Mouse (Mus musculus) v-Abl transformed pro-B cells (cell line): ENCODE measurements around the gene Eya2.
"Not testable (repeated sequence)": the region's sequence is repeated elsewhere in the genome, so short reads cannot be mapped to it uniquely, and the experiment has no call there.

ENCODE experiments used
- in situ Hi-C, 2 experiments: fragments of 400-800 bp; cut with MboI; formaldehyde crosslinking; loops; one replicate each; pipeline ENCODE4 v1.15.1; 2025; ENCODE audit not compliant: unreplicated experiment in 2 of 2

The Eya2 gene

GRCm38 (mm10) chr2:165594907-165595675, at the start of gene Eya2:
Gene Eya2, plus strand, starts transcription at chr2:165595032.
- in situ Hi-C loops = no loop called here

GRCm38 (mm10) chr2:165545687-165546086, 49.1 kb upstream of the Eya2 start:
- in situ Hi-C loops = loop anchor here (25.0 kb wide), 2 partner anchors 167 to 542 kb away; no protein-coding TSS in a partner anchor

GRCm38 (mm10) chr2:165546341-165546740, 48.5 kb upstream of the Eya2 start:
- in situ Hi-C loops = loop anchor here (25.0 kb wide), 2 partner anchors 166 to 541 kb away; no protein-coding TSS in a partner anchor

- in situ Hi-C loops = loop anchor here (25.0 kb wide), 2 partner anchors 165 to 540 kb away; no protein-coding TSS in a partner anchor
Observed at GRCm38 (mm10) chr2:165547410-165547809, 47.4 kb upstream of the Eya2 start.

GRCm38 (mm10) chr2:165548627-165549026, 46.2 kb upstream of the Eya2 start:
- in situ Hi-C loops = loop anchor here (25.0 kb wide), 2 partner anchors 164 to 539 kb away; no protein-coding TSS in a partner anchor

- in situ Hi-C loops = not testable (repeated sequence)
Observed at GRCm38 (mm10) chr2:165550410-165550809, 44.4 kb upstream of the Eya2 start.

- in situ Hi-C loops = no loop called here
Observed at GRCm38 (mm10) chr2:165554066-165554465, 40.8 kb upstream of the Eya2 start.

GRCm38 (mm10) chr2:165557278-165557677, 37.6 kb upstream of the Eya2 start:
- in situ Hi-C loops = no loop called here

GRCm38 (mm10) chr2:165558916-165559315, 35.9 kb upstream of the Eya2 start:
- in situ Hi-C loops = no loop called here

GRCm38 (mm10) chr2:165559506-165560235, 35.2 kb upstream of the Eya2 start:
- in situ Hi-C loops = no loop called here

GRCm38 (mm10) chr2:165561861-165562260, 33.0 kb upstream of the Eya2 start:
- in situ Hi-C loops = no loop called here

- in situ Hi-C loops = no loop called here
Observed at GRCm38 (mm10) chr2:165563298-165564058, 31.4 kb upstream of the Eya2 start.

GRCm38 (mm10) chr2:165564101-165564500, 30.7 kb upstream of the Eya2 start:
- in situ Hi-C loops = no loop called here

- in situ Hi-C loops = no loop called here
Observed at GRCm38 (mm10) chr2:165564620-165565019, 30.2 kb upstream of the Eya2 start.

GRCm38 (mm10) chr2:165566898-165567297, 27.9 kb upstream of the Eya2 start:
- in situ Hi-C loops = no loop called here

GRCm38 (mm10) chr2:165567820-165568219, 27.0 kb upstream of the Eya2 start:
- in situ Hi-C loops = no loop called here

GRCm38 (mm10) chr2:165568911-165569310, 25.9 kb upstream of the Eya2 start:
- in situ Hi-C loops = no loop called here

GRCm38 (mm10) chr2:165571216-165571778, 23.5 kb upstream of the Eya2 start:
- in situ Hi-C loops = no loop called here

GRCm38 (mm10) chr2:165583044-165583443, 11.8 kb upstream of the Eya2 start:
- in situ Hi-C loops = no loop called here

GRCm38 (mm10) chr2:165583518-165583917, 11.3 kb upstream of the Eya2 start:
- in situ Hi-C loops = no loop called here

GRCm38 (mm10) chr2:165584563-165584962, 10.3 kb upstream of the Eya2 start:
- in situ Hi-C loops = no loop called here
